Mouse (Mus musculus) heart, postnatal 0 days (tissue): ENCODE data around the gene Tmem138. TPM values are rescaled to one million over a fixed set of nuclear protein-coding genes. Genes with fewer than 3 reads are reported as not detected.

Experiments used
- ATAC-seq: fragments of 200-750 bp; cut with Nextera tagmentation; 2 replicates; pipeline ENCODE4 v1.8.0; 2017; ENCODE audit warnings: low read depth, moderate number of reproducible peaks, moderate library complexity; ENCODE audit not compliant: insufficient read depth
- DNase-seq: peaks from one replicate; pipeline ENCODE4 v3.0.0-alpha.2; 2016; ENCODE audit warnings: low spot score
- H3K27ac ChIP-seq: fragments of 300-500 bp; sonication (generic); 2 replicates; pipeline ENCODE4 v1.5.1; 2014; ENCODE audit warnings: low read depth, mild to moderate bottlenecking
- H3K27me3 ChIP-seq: fragments of 300-500 bp; sonication (generic); 2 replicates; pipeline ENCODE4 v1.6.1; 2014; ENCODE audit warnings: low read length, mixed read lengths; ENCODE audit not compliant: control insufficient read depth, insufficient read depth
- H3K36me3 ChIP-seq: fragments of 300-500 bp; sonication (generic); replicated peaks from 2 replicates; pipeline ENCODE4 v1.6.1; 2014; ENCODE audit warnings: low read length, mixed read lengths; ENCODE audit not compliant: control insufficient read depth, insufficient read depth
- H3K4me1 ChIP-seq: fragments of 300-500 bp; sonication (generic); 2 replicates; pipeline ENCODE4 v1.6.1; 2014; ENCODE audit warnings: antibody characterized with exemption; ENCODE audit not compliant: control insufficient read depth, insufficient read depth
- H3K4me2 ChIP-seq: fragments of 300-500 bp; sonication (generic); 2 replicates; pipeline ENCODE4 v1.6.1; 2014; ENCODE audit warnings: low read depth, mild to moderate bottlenecking, low read length, moderate library complexity
- H3K4me3 ChIP-seq: fragments of 300-500 bp; sonication (generic); 2 replicates; pipeline ENCODE4 v1.5.1; 2014; ENCODE audit warnings: low read depth, low read length
- H3K9ac ChIP-seq: fragments of 300-500 bp; sonication (generic); replicated peaks from 2 replicates; pipeline ENCODE4 v1.6.1; 2014; ENCODE audit warnings: low read depth, low read length, mixed read lengths
- H3K9me3 ChIP-seq: fragments of 300-500 bp; sonication (generic); replicated peaks from 2 replicates; pipeline ENCODE4 v1.6.1; 2016; ENCODE audit warnings: low read length; ENCODE audit not compliant: control insufficient read depth
- CTCF ChIP-seq: IDR thresholded peaks from 2 replicates; pipeline ENCODE4 v1.5.1; 2016; ENCODE audit warnings: antibody characterized with exemption, control low read depth, low read depth
- EP300 ChIP-seq: IDR thresholded peaks from 2 replicates; pipeline ENCODE4 v1.6.1; 2016; ENCODE audit warnings: antibody characterized with exemption, low read depth
- WGBS: fragments of 180-500 bp; shearing (Covaris S2); extraction: QIAGEN DNeasy Blood & Tissue Kit; methylation state at CpG from one replicate; pipeline ENCODE4 v1.1.7; 2014; 5-methylcytosine and 5-hydroxymethylcytosine counted together
- polyA plus RNA-seq: library from polyadenylated mRNA; unstranded; fragments of >200 nt; fragmentation: Nextera tagmentation; extraction: Ambion mirVana; gene quantifications from 2 replicates; pipeline ENCODE4 v1.2.1, GENCODE M21; 2015
- total RNA-seq: library from RNA; depleted of rRNA; stranded (reverse); fragments of >200 nt; gene quantifications from 2 replicates; pipeline ENCODE4 v1.2.3, GENCODE M21; 2014; ENCODE audit warnings: low replicate concordance

Gene Tmem138
- total and polyA plus RNA-seq, 2 experiments from 2014 or later: 8.1 to 11.9 TPM

GRCm38 (mm10) chr19:10583550-10584146 lies 6.5 kb upstream of the Tmem138 start:
- no peak overlapping the region for H3K27ac ChIP-seq
- DNase-seq: no peak

GRCm38 (mm10) chr19:10581984-10582383 lies 4.8 kb upstream of the Tmem138 start:
- Histone ChIP-seq H3K27me3 (no peaks in the 10 kb centered on the region), H3K27ac (no peak overlapping the region), H3K4me1 (0 out of 2 replicates have a peak, but pooled peaks cover 13% of the 10 kb centered on the region), H3K36me3 (peaks cover 22% of the 10 kb centered on the region; the same call in 1 of the 2 replicates), H3K9me3 (no peaks in the 10 kb centered on the region), H3K4me2 (no peak overlapping the region), H3K4me3 (no peak overlapping the region), H3K9ac (no peak overlapping the region)
- no peak for ATAC-seq
- no peak for TF ChIP-seq CTCF
- TF ChIP-seq EP300: no peak
- 67% methylated on average over 6 of the region's 6 CpGs for WGBS
- no peak for DNase-seq

More at GRCm38 (mm10) chr19:10583550-10584146, 6.5 kb upstream of the Tmem138 start:
- Histone ChIP-seq H3K4me3 (no peak overlapping the region), H3K27me3 (no peaks in the 10 kb centered on the region), H3K9ac (no peak overlapping the region), H3K4me2 (no peak overlapping the region), H3K4me1 (0 out of 2 replicates have a peak, but pooled peaks cover 3% of the 10 kb centered on the region), H3K9me3 (no peaks in the 10 kb centered on the region), H3K36me3 (peaks cover 32% of the 10 kb centered on the region; the same call in 1 of the 2 replicates)
- ATAC-seq: no peak
- TF ChIP-seq CTCF (no peak), EP300 (no peak)
- 36% methylated on average over 7 of the region's 7 CpGs for whole genome bisulfite sequencing

GRCm38 (mm10) chr19:10580761-10581160 lies 3.6 kb upstream of the Tmem138 start:
- Histone ChIP-seq H3K9me3 (no peaks in the 10 kb centered on the region), H3K9ac (no peak overlapping the region), H3K27ac (no peak overlapping the region), H3K4me1 (peaks cover 21% of the 10 kb centered on the region; the same call in 1 of the 2 replicates), H3K4me3 (no peak overlapping the region), H3K36me3 (peaks cover 22% of the 10 kb centered on the region; the same call in 1 of the 2 replicates), H3K27me3 (no peaks in the 10 kb centered on the region), H3K4me2 (no peak overlapping the region)
- no peak for TF ChIP-seq EP300
- no peak for TF ChIP-seq CTCF
- ATAC-seq: no peak
- DNase-seq: no peak
- 72% methylated on average over 3 of the region's 3 CpGs for WGBS

- WGBS: 79% methylated on average over 3 of the region's 3 CpGs
- ATAC-seq (no peak), DNase-seq (no peak)
These were observed 2.9 kb upstream of the Tmem138 start for GRCm38 (mm10) chr19:10580102-10580501.

GRCm38 (mm10) chr19:10569627-10570026 lies 7.5 kb downstream of the Tmem138 start:
- ATAC-seq: no peak
- H3K9me3 ChIP-seq: no peaks in the 10 kb centered on the region
- no peak overlapping the region for H3K4me3 ChIP-seq
- TF ChIP-seq CTCF (no peak), EP300 (no peak)
- peaks cover 42% of the 10 kb centered on the region for H3K36me3 ChIP-seq
- no peak for DNase-seq
- H3K27ac ChIP-seq: no peak overlapping the region
- WGBS: 86% methylated on average over 6 of the region's 6 CpGs
- no peaks in the 10 kb centered on the region for H3K4me1 ChIP-seq
- no peak overlapping the region for H3K4me2 ChIP-seq
- H3K9ac ChIP-seq: no peak overlapping the region
- H3K27me3 ChIP-seq: no peaks in the 10 kb centered on the region

More at GRCm38 (mm10) chr19:10580102-10580501, 2.9 kb upstream of the Tmem138 start:
- peaks cover 21% of the 10 kb centered on the region; the same call in 1 of the 2 replicates for H3K4me1 ChIP-seq
- no peak overlapping the region for H3K4me3 ChIP-seq
- H3K4me2 ChIP-seq: no peak overlapping the region
- no peaks in the 10 kb centered on the region for H3K9me3 ChIP-seq
- no peak overlapping the region for H3K9ac ChIP-seq
- H3K27ac ChIP-seq: no peak overlapping the region
- TF ChIP-seq EP300: no peak
- no peak for TF ChIP-seq CTCF
- no peaks in the 10 kb centered on the region for H3K27me3 ChIP-seq
- H3K36me3 ChIP-seq: peaks cover 20% of the 10 kb centered on the region
